Mouse (Mus musculus): ENCODE measurements around the gene Cpt1b. TPM values are rescaled to one million over a fixed set of nuclear protein-coding genes. Genes with fewer than 3 reads are reported as not detected.
A peak's percentile ranks its signal among the peaks of the same experiment; 100 is the strongest.
"Not testable (repeated sequence)": the region's sequence is repeated elsewhere in the genome, so short reads cannot be mapped to it uniquely, and the experiment has no call there.

Gene Cpt1b
- polyA plus RNA-seq, 1 experiment from 2014 or later, result 0.89 TPM

GRCm38 (mm10) chr15:89452906-89453864 lies 27.5 kb upstream of the Cpt1b start:
- ATAC-seq (peak; percentile 70), DNase-seq (ENCODE audit: low spot score) (peak; percentile 48)
- Histone ChIP-seq H3K4me2 (ENCODE audit: low read length) (peak overlapping the region; percentile 76), H3K4me3 (ENCODE audit: low read depth, low read length) (peak overlapping the region; percentile 76), H3K36me3 (ENCODE audit: control insufficient read depth, insufficient read depth, low read length) (peaks cover 20% of the 10 kb centered on the region), H3K4me1 (ENCODE audit: control insufficient read depth, insufficient read depth, low read length) (peaks cover 18% of the 10 kb centered on the region), H3K27ac (ENCODE audit: low read depth, low read length) (peak overlapping the region; percentile 63; the same call in 1 of the 2 replicates), H3K9ac (ENCODE audit: low read length) (peak overlapping the region; percentile 86), H3K27me3 (replicated peaks; ENCODE audit: control insufficient read depth, insufficient read depth, low read length) (no peaks in the 10 kb centered on the region), H3K9me3 (replicated peaks; ENCODE audit: control insufficient read depth, low read length) (no peaks in the 10 kb centered on the region)
- WGBS, result 4% methylated on average over 24 of the region's 24 CpGs

GRCm38 (mm10) chr15:89442486-89443070 lies 16.9 kb upstream of the Cpt1b start:
- no peak overlapping the region for H3K27ac ChIP-seq (ENCODE audit: low read depth, low read length)
- DNase-seq (ENCODE audit: low spot score), result peak; percentile 59
- no peak for ATAC-seq

GRCm38 (mm10) chr15:89435878-89436277 lies 10.2 kb upstream of the Cpt1b start:
- Histone ChIP-seq H3K9ac (ENCODE audit: low read length) (no peak overlapping the region), H3K36me3 (ENCODE audit: control insufficient read depth, insufficient read depth, low read length) (no peaks in the 10 kb centered on the region), H3K9me3 (replicated peaks; ENCODE audit: control insufficient read depth, low read length) (no peaks in the 10 kb centered on the region), H3K27ac (ENCODE audit: low read depth, low read length) (no peak overlapping the region), H3K4me2 (ENCODE audit: low read length) (no peak overlapping the region), H3K4me3 (ENCODE audit: low read depth, low read length) (no peak overlapping the region), H3K27me3 (replicated peaks; ENCODE audit: control insufficient read depth, insufficient read depth, low read length) (no peaks in the 10 kb centered on the region), H3K4me1 (ENCODE audit: control insufficient read depth, insufficient read depth, low read length) (no peaks in the 10 kb centered on the region)
- 85% methylated on average over 5 of the region's 5 CpGs for WGBS
- DNase-seq (ENCODE audit: low spot score), result no peak
- no peak for ATAC-seq

More at GRCm38 (mm10) chr15:89442486-89443070, 16.9 kb upstream of the Cpt1b start:
- Histone ChIP-seq H3K4me3 (ENCODE audit: low read depth, low read length) (no peak overlapping the region), H3K9ac (ENCODE audit: low read length) (no peak overlapping the region), H3K4me1 (ENCODE audit: control insufficient read depth, insufficient read depth, low read length) (no peaks in the 10 kb centered on the region), H3K9me3 (replicated peaks; ENCODE audit: control insufficient read depth, low read length) (no peaks in the 10 kb centered on the region), H3K4me2 (ENCODE audit: low read length) (no peak overlapping the region), H3K36me3 (ENCODE audit: control insufficient read depth, insufficient read depth, low read length) (no peaks in the 10 kb centered on the region), H3K27me3 (replicated peaks; ENCODE audit: control insufficient read depth, insufficient read depth, low read length) (no peaks in the 10 kb centered on the region)
- whole genome bisulfite sequencing, result 40% methylated on average over 8 of the region's 8 CpGs

GRCm38 (mm10) chr15:89434136-89434535 lies 8.5 kb upstream of the Cpt1b start:
- ATAC-seq (no peak), DNase-seq (ENCODE audit: low spot score) (no peak)
- 72% methylated on average over 3 of the region's 3 CpGs for WGBS
- H3K27me3 ChIP-seq (replicated peaks; ENCODE audit: control insufficient read depth, insufficient read depth, low read length), result no peaks in the 10 kb centered on the region
- H3K27ac ChIP-seq (ENCODE audit: low read depth, low read length), result no peak overlapping the region
- no peaks in the 10 kb centered on the region for H3K9me3 ChIP-seq (replicated peaks; ENCODE audit: control insufficient read depth, low read length)
- no peaks in the 10 kb centered on the region for H3K4me1 ChIP-seq (ENCODE audit: control insufficient read depth, insufficient read depth, low read length)
- no peaks in the 10 kb centered on the region for H3K36me3 ChIP-seq (ENCODE audit: control insufficient read depth, insufficient read depth, low read length)
- H3K4me2 ChIP-seq (ENCODE audit: low read length), result no peak overlapping the region
- no peak overlapping the region for H3K4me3 ChIP-seq (ENCODE audit: low read depth, low read length)
- no peak overlapping the region for H3K9ac ChIP-seq (ENCODE audit: low read length)

GRCm38 (mm10) chr15:89432946-89433345 lies 7.3 kb upstream of the Cpt1b start:
- H3K9me3 ChIP-seq (replicated peaks; ENCODE audit: control insufficient read depth, low read length), result no peaks in the 10 kb centered on the region
- ATAC-seq, result no peak
- no peaks in the 10 kb centered on the region for H3K27me3 ChIP-seq (replicated peaks; ENCODE audit: control insufficient read depth, insufficient read depth, low read length)
- no peaks in the 10 kb centered on the region for H3K36me3 ChIP-seq (ENCODE audit: control insufficient read depth, insufficient read depth, low read length)
- no peak overlapping the region for H3K27ac ChIP-seq (ENCODE audit: low read depth, low read length)
- WGBS, result 78% methylated on average over 4 of the region's 4 CpGs
- no peak for DNase-seq (ENCODE audit: low spot score)
- peaks cover 5% of the 10 kb centered on the region; the same call in 1 of the 2 replicates for H3K4me1 ChIP-seq (ENCODE audit: control insufficient read depth, insufficient read depth, low read length)
- H3K9ac ChIP-seq (ENCODE audit: low read length), result no peak overlapping the region
- no peak overlapping the region for H3K4me3 ChIP-seq (ENCODE audit: low read depth, low read length)
- H3K4me2 ChIP-seq (ENCODE audit: low read length), result no peak overlapping the region

GRCm38 (mm10) chr15:89431806-89432205 lies 6.1 kb upstream of the Cpt1b start:
- ATAC-seq (no peak), DNase-seq (ENCODE audit: low spot score) (no peak)
- no peak overlapping the region for H3K27ac ChIP-seq (ENCODE audit: low read depth, low read length)
- H3K27me3 ChIP-seq (replicated peaks; ENCODE audit: control insufficient read depth, insufficient read depth, low read length), result no peaks in the 10 kb centered on the region
- peaks cover 5% of the 10 kb centered on the region; the same call in 1 of the 2 replicates for H3K4me1 ChIP-seq (ENCODE audit: control insufficient read depth, insufficient read depth, low read length)
- no peak overlapping the region for H3K4me3 ChIP-seq (ENCODE audit: low read depth, low read length)
- WGBS, result 91% methylated on average over 6 of the region's 6 CpGs
- no peaks in the 10 kb centered on the region for H3K9me3 ChIP-seq (replicated peaks; ENCODE audit: control insufficient read depth, low read length)
- no peak overlapping the region for H3K4me2 ChIP-seq (ENCODE audit: low read length)
- H3K36me3 ChIP-seq (ENCODE audit: control insufficient read depth, insufficient read depth, low read length), result peaks cover 11% of the 10 kb centered on the region; the same call in 1 of the 2 replicates
- H3K9ac ChIP-seq (ENCODE audit: low read length), result no peak overlapping the region

GRCm38 (mm10) chr15:89431271-89431670 lies 5.6 kb upstream of the Cpt1b start:
- WGBS, result 90% methylated on average over 3 of the region's 3 CpGs
- Histone ChIP-seq H3K9me3 (replicated peaks; ENCODE audit: control insufficient read depth, low read length) (no peaks in the 10 kb centered on the region), H3K4me2 (ENCODE audit: low read length) (no peak overlapping the region), H3K9ac (ENCODE audit: low read length) (no peak overlapping the region), H3K27ac (ENCODE audit: low read depth, low read length) (no peak overlapping the region), H3K4me3 (ENCODE audit: low read depth, low read length) (no peak overlapping the region), H3K36me3 (ENCODE audit: control insufficient read depth, insufficient read depth, low read length) (peaks cover 16% of the 10 kb centered on the region; the same call in 1 of the 2 replicates), H3K4me1 (ENCODE audit: control insufficient read depth, insufficient read depth, low read length) (peaks cover 5% of the 10 kb centered on the region; the same call in 1 of the 2 replicates), H3K27me3 (replicated peaks; ENCODE audit: control insufficient read depth, insufficient read depth, low read length) (no peaks in the 10 kb centered on the region)
- DNase-seq (ENCODE audit: low spot score), result no peak
- no peak for ATAC-seq

- peaks cover 21% of the 10 kb centered on the region; the same call in 1 of the 2 replicates for H3K36me3 ChIP-seq (ENCODE audit: control insufficient read depth, insufficient read depth, low read length)
- H3K9me3 ChIP-seq (replicated peaks; ENCODE audit: control insufficient read depth, low read length); H3K27me3 ChIP-seq (replicated peaks; ENCODE audit: control insufficient read depth, insufficient read depth, low read length); H3K4me2 ChIP-seq (ENCODE audit: low read length); DNase-seq (ENCODE audit: low spot score); H3K9ac ChIP-seq (ENCODE audit: low read length); H3K27ac ChIP-seq (ENCODE audit: low read depth, low read length); H3K4me1 ChIP-seq (ENCODE audit: control insufficient read depth, insufficient read depth, low read length); H3K4me3 ChIP-seq (ENCODE audit: low read depth, low read length); ATAC-seq: not testable (repeated sequence)
- 84% methylated on average over 6 of the region's 9 CpGs for WGBS
Observed at GRCm38 (mm10) chr15:89430771-89431170, 5.1 kb upstream of the Cpt1b start.

All from forebrain, embryonic 14.5 days (tissue).